Mouse (Mus musculus): ENCODE measurements around the gene Fam89b. TPM values are rescaled to one million over a fixed set of nuclear protein-coding genes. Genes with fewer than 3 reads are reported as not detected.
"Not testable (repeated sequence)": the region's sequence is repeated elsewhere in the genome, so short reads cannot be mapped to it uniquely, and the experiment has no call there.

Gene Fam89b
- total RNA-seq, 2 experiments from 2014 or later = 20.1 to 21.3 TPM

DNA sequence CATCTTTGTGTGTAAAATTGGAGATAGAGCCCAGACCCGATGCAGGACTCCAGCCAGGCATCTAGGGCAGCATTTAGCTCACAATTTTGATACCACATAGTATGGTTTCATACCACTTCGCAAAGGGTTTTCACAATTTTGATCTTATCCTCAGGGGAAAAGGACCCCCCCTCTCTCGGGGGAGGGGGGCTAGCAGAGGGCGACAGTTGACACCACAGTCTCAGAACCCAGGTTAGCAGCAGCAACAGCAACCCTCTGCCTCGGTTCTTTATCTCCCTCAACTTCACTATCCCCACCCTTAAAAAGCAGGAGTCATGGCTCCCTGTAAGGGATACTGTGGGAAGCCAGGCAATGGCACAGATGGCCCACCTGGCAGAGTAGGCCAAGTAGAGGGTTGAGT, 16.2 kb downstream of the Fam89b start:
- DNase-seq (ENCODE audit: low spot score) = no peak

DNA sequence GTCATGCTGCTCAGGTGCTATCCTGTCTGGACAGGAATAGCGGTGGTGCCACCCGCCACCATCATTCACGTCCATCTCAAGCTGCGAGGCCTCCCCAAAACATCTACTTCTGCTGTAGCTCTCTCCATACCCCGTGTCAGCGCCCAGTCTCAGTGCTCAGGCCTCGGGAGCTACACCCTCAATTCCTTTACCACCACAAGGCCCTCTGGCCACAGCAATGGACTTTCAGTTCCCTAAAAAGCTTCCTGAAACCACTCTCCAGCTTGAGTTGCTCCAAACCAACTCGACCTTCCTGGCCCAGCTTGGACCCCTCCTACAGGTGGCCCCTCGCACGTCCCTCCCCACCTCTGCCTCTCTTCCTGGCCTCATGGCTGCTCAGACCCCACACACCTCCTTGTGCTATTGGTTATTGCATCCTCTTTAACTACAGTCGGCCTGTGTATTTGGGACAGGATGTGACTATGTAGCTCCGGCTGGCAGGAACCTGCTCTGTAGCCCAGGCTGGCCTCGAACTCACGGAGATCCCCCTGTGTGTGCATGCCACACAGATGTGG, 17.5 kb downstream of the Fam89b start:
- DNase-seq (ENCODE audit: low spot score) = no peak

- DNase-seq (ENCODE audit: low spot score) = peak; percentile 79
Measured at GRCm38 (mm10) chr19:5711218-5711617, 18.2 kb downstream of the Fam89b start.

- no peak for DNase-seq (ENCODE audit: low spot score)
Measured at GRCm38 (mm10) chr19:5710581-5710980, 18.9 kb downstream of the Fam89b start.

GRCm38 (mm10) chr19:5710068-5710467, 19.4 kb downstream of the Fam89b start:
- DNase-seq (ENCODE audit: low spot score) = no peak

GRCm38 (mm10) chr19:5704801-5705571, 24.5 kb downstream of the Fam89b start:
- DNase-seq (ENCODE audit: low spot score) = no peak

DNA sequence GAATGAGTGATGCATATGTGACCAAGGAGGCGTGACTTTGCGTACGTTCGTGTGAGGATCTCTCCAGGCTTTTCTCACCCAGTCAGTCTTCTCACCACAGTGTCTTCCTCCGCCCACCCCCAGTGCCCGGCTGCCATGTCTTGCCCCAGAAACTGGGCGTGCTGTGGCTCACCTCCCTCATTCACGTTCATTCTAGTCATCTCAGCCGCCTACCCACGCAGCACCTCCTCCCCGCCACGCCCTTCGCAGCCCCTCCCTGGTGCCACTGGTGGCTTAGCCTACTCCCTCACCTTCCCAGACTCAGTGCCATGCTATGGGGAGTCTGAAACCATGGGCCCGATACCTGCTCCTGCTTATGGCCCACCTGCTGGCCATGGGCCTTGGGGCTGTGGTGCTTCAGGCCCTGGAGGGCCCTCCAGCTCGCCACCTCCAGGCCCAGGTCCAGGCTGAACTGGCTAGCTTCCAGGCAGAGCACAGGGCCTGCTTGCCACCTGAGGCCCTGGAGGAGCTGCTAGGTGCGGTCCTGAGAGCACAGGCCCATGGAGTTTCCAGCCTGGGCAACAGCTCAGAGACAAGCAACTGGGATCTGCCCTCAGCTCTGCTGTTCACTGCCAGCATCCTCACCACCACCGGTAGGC, 25.2 kb downstream of the Fam89b start, which contains the start of gene Kcnk7:
TSS of gene Kcnk7 (plus strand) at position 205 of the 638 bp plus-strand sequence.
- no peak for DNase-seq (ENCODE audit: low spot score)

DNA sequence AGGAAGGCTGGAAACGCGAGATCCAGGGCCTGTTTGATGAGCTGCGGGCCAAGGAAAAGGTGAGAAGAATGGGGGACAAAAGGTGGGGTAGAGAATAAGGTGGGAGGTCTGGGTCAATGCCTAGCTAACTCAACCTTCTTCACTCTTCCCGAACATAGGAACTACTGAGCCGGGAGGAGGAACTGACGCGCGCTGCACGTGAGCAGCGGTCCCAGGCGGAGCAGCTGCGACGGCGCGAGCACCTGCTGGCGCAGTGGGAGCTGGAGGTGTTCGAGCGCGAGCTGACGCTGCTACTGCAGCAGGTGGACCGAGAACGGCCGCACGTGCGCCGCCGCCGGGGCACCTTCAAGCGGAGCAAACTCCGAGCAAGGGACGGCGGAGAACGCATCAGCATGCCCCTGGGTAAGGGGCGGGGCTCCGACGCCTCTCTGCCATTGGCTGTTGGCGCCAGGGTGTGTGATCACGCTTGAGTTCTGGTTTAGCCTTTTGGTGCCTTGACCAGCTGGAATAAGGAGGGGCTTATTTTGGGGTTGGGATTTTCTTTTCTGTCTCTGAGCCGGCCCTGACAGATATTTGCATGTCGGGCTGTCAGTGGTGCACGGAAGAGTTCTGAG, 33.5 kb downstream of the Fam89b start:
- DNase-seq (ENCODE audit: low spot score) = no peak

DNA sequence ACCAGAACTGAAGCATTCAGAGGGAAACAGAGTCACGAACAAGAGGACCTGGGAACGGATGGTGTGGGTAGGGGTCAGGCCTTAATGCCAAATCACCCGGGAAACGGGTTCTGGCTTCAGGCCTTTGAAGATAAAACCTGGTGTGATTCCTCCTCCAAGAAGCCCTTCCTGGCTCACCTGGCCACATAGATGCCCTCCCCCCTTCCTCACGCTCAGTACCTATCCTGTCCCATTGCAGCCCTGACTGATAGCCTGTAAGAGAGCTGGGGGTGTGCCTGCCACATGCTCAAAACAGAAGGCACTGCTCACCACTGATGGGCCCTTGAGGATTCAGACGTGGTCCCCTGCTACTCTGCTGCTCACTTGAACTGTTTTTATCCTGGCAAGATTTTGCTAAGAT, 35.7 kb downstream of the Fam89b start:
- no peak for DNase-seq (ENCODE audit: low spot score)

GRCm38 (mm10) chr19:5692913-5693396, 36.5 kb downstream of the Fam89b start:
- DNase-seq (ENCODE audit: low spot score) = no peak

GRCm38 (mm10) chr19:5692086-5692912, 37.2 kb downstream of the Fam89b start:
- DNase-seq (ENCODE audit: low spot score) = no peak

- no peak for DNase-seq (ENCODE audit: low spot score)
Measured at GRCm38 (mm10) chr19:5691601-5692000, 37.9 kb downstream of the Fam89b start.

DNA sequence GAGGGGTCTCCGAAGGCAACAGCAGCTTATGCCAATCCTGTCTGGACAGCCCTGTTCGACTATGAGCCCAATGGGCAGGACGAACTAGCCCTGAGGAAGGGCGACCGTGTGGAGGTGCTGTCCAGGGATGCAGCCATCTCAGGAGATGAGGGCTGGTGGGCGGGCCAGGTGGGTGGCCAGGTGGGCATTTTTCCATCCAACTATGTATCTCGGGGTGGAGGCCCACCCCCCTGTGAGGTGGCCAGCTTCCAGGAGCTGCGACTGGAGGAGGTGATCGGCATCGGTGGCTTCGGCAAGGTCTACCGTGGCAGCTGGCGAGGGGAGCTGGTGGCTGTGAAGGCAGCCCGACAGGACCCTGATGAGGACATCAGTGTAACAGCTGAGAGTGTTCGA, 39.1 kb downstream of the Fam89b start:
- DNase-seq (ENCODE audit: low spot score) = no peak

- peak; percentile 89 for DNase-seq (ENCODE audit: low spot score)
Measured at GRCm38 (mm10) chr19:5689565-5690342, 39.7 kb downstream of the Fam89b start.

DNA sequence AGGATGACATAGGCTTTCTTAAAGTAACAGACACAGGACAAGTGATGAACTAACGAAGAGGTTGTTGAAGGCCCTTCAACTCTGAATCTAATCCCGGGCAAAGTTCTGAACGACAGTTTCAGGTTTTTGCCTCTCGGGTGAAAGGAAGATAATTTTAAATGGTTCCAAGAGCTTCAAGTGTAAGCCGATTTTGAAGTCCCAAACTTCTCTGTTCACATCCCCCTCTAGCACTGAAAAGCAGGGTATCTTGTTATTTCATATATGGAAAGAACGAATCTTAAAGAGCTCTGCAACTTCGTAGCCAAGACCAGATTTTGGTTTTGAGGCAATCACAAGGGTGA, 40.4 kb downstream of the Fam89b start:
- DNase-seq (ENCODE audit: low spot score) = no peak

- DNase-seq (ENCODE audit: low spot score) = peak; percentile 97
Measured at GRCm38 (mm10) chr19:5688200-5689087, 41.0 kb downstream of the Fam89b start, which contains the start of the genes Map3k11 and Pcnx3. Gene Map3k11, plus strand, starts transcription at chr19:5688742. Gene Pcnx3, minus strand, starts transcription at chr19:5688908.

DNA sequence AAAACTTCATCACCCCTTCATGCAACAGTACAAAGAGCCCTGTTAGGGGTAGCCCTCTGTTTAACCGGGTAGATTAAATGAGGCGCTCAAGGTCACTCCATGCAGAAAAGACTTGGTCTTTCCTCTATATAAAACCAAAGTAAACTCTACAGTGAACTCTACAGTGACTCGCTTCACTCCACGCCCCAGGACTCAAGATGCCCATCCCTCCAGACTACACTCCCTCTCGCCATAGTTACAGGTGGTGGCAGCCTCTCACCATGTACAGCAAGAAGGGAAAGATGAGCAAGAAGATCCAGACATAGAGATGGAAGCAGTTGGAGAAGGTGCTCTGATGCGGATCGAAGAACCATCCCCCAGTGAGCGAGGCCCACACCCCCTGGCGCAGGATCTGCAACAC, 41.7 kb downstream of the Fam89b start:
- DNase-seq (ENCODE audit: low spot score) = no peak

- DNase-seq (ENCODE audit: low spot score) = not testable (repeated sequence)
Measured at GRCm38 (mm10) chr19:5686954-5687353, 42.5 kb downstream of the Fam89b start.

- no peak for DNase-seq (ENCODE audit: low spot score)
Measured at GRCm38 (mm10) chr19:5686437-5686836, 43.0 kb downstream of the Fam89b start.
